Mouse (Mus musculus): ENCODE data around the gene Adgrg1.

DNA sequence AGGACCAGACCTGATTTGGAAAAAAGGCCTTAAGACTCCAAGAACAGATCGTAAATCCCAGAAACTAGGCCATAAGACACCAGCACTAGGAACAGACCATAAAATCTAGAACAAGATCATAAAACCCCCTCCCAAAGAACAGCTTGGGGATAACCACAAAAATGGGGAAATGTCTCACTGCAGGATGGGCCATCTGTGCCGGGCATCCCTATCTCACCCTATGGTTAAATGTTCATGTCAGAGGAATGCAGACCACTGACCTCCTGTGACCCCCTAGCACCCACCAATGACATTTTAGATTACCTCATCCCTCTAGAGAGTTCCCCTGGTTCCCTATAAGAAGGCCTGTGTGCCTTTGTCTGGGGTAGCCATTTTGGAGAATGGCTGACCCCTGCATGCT lies 75.1 kb downstream of the Adgrg1 start:
- TF ChIP-seq POLR2A (IDR thresholded peaks at IDR 0.05; ENCODE audit: extremely low read depth, insufficient read depth, low read length): no peak
- no peak for TF ChIP-seq CTCF (IDR thresholded peaks at IDR 0.05; ENCODE audit: low read depth, low read length)
